Mouse (Mus musculus): ENCODE measurements around the gene Vamp8. TPM values are rescaled to one million over a fixed set of nuclear protein-coding genes. Genes with fewer than 3 reads are reported as not detected.

The Vamp8 gene
- polyA plus RNA-seq, 1 experiment from 2014 or later = 217 TPM

- Histone ChIP-seq H3K4me2 (ENCODE audit: low read depth, low read length) (peak overlapping the region; percentile 77), H3K4me3 (ENCODE audit: low read length) (peak overlapping the region; percentile 65), H3K4me1 (replicated peaks; ENCODE audit: control insufficient read depth, insufficient read depth, low read length) (peaks cover 24% of the 10 kb centered on the region), H3K9me3 (ENCODE audit: control insufficient read depth, low read length) (no peaks in the 10 kb centered on the region), H3K36me3 (ENCODE audit: control insufficient read depth, insufficient read depth, low read length) (peaks cover 10% of the 10 kb centered on the region), H3K27ac (ENCODE audit: low read length) (peak overlapping the region; percentile 98), H3K9ac (ENCODE audit: low read length) (peak overlapping the region; percentile 85), H3K27me3 (ENCODE audit: control insufficient read depth, insufficient read depth, low read depth, low read length) (no peaks in the 10 kb centered on the region)
- WGBS = 65% methylated on average over 6 of the region's 6 CpGs
- no peak for ATAC-seq (ENCODE audit: low read depth)
These were observed 1.6 kb downstream of the Vamp8 start for GRCm38 (mm10) chr6:72388791-72389329.

- Histone ChIP-seq H3K27ac (ENCODE audit: low read length) (no peak overlapping the region), H3K36me3 (ENCODE audit: control insufficient read depth, insufficient read depth, low read length) (peaks cover 10% of the 10 kb centered on the region), H3K27me3 (ENCODE audit: control insufficient read depth, insufficient read depth, low read depth, low read length) (no peaks in the 10 kb centered on the region), H3K4me2 (ENCODE audit: low read depth, low read length) (peak overlapping the region; percentile 77; the same call in 1 of the 2 replicates), H3K9ac (ENCODE audit: low read length) (no peak overlapping the region), H3K4me1 (replicated peaks; ENCODE audit: control insufficient read depth, insufficient read depth, low read length) (peaks cover 24% of the 10 kb centered on the region), H3K4me3 (ENCODE audit: low read length) (no peak overlapping the region), H3K9me3 (ENCODE audit: control insufficient read depth, low read length) (no peaks in the 10 kb centered on the region)
- 61% methylated on average over 10 of the region's 10 CpGs for WGBS
- ATAC-seq (ENCODE audit: low read depth) = no peak
These were observed 2.2 kb downstream of the Vamp8 start for GRCm38 (mm10) chr6:72388266-72388665.

- Histone ChIP-seq H3K4me3 (ENCODE audit: low read length) (no peak overlapping the region), H3K9me3 (ENCODE audit: control insufficient read depth, low read length) (no peaks in the 10 kb centered on the region), H3K36me3 (ENCODE audit: control insufficient read depth, insufficient read depth, low read length) (peaks cover 10% of the 10 kb centered on the region), H3K4me1 (replicated peaks; ENCODE audit: control insufficient read depth, insufficient read depth, low read length) (peaks cover 24% of the 10 kb centered on the region), H3K4me2 (ENCODE audit: low read depth, low read length) (no peak overlapping the region), H3K27me3 (ENCODE audit: control insufficient read depth, insufficient read depth, low read depth, low read length) (no peaks in the 10 kb centered on the region), H3K27ac (ENCODE audit: low read length) (no peak overlapping the region), H3K9ac (ENCODE audit: low read length) (no peak overlapping the region)
- WGBS = 87% methylated on average over 3 of the region's 3 CpGs
- ATAC-seq (ENCODE audit: low read depth) = no peak
These were observed 2.7 kb downstream of the Vamp8 start for GRCm38 (mm10) chr6:72387816-72388215.

DNA sequence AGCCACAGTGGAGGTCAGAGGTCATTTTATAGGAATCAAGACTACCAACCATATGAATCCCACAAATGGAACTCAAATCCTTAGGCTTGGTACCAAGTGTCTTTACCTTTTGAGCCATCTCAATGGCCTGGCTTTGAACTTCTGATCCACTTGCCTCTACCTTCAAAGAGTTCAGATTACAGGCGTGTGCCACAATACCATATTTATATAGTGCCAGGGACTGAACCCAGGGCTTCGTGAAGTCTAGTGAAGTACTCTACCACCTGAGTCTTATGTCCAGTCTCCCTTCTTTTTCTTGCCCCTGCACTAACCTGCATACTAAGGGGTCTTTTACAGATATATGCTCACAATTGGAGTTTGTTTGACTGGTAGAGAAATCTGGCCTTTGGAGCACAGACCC lies 3.9 kb downstream of the Vamp8 start:
- no peak for ATAC-seq (ENCODE audit: low read depth)
- H3K4me2 ChIP-seq (ENCODE audit: low read depth, low read length) = no peak overlapping the region
- H3K27ac ChIP-seq (ENCODE audit: low read length) = no peak overlapping the region
- no peak overlapping the region for H3K4me3 ChIP-seq (ENCODE audit: low read length)
- no peak overlapping the region for H3K9ac ChIP-seq (ENCODE audit: low read length)
- peaks cover 10% of the 10 kb centered on the region for H3K36me3 ChIP-seq (ENCODE audit: control insufficient read depth, insufficient read depth, low read length)
- peaks cover 24% of the 10 kb centered on the region for H3K4me1 ChIP-seq (replicated peaks; ENCODE audit: control insufficient read depth, insufficient read depth, low read length)
- H3K9me3 ChIP-seq (ENCODE audit: control insufficient read depth, low read length) = no peaks in the 10 kb centered on the region
- WGBS = 80% methylated on average over 2 of the region's 2 CpGs
- H3K27me3 ChIP-seq (ENCODE audit: control insufficient read depth, insufficient read depth, low read depth, low read length) = no peaks in the 10 kb centered on the region

DNA sequence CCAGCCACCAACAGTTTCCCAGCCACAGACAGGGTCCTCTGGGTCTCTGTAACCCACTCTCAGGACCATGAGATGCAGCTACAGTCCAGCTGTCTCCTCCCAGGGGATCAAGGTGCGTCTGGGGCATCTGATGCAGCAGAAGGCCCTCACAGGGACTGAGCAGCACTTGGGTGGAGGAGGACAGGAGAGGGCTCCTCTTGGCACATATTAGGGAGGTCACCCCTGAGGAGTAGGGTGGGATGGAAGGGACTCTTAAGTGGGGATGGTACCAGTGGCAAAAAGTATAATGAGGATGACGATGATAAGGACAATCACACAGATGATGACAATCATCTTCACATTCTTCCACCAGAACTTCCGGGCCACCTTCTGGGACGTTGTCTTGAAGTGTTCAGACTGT lies 5.2 kb downstream of the Vamp8 start:
- H3K36me3 ChIP-seq (ENCODE audit: control insufficient read depth, insufficient read depth, low read length) = peaks cover 10% of the 10 kb centered on the region
- H3K27ac ChIP-seq (ENCODE audit: low read length) = no peak overlapping the region
- no peaks in the 10 kb centered on the region for H3K27me3 ChIP-seq (ENCODE audit: control insufficient read depth, insufficient read depth, low read depth, low read length)
- ATAC-seq (ENCODE audit: low read depth) = no peak
- WGBS = 61% methylated on average over 4 of the region's 4 CpGs
- H3K4me2 ChIP-seq (ENCODE audit: low read depth, low read length) = no peak overlapping the region
- no peak overlapping the region for H3K9ac ChIP-seq (ENCODE audit: low read length)
- no peaks in the 10 kb centered on the region for H3K9me3 ChIP-seq (ENCODE audit: control insufficient read depth, low read length)
- H3K4me1 ChIP-seq (replicated peaks; ENCODE audit: control insufficient read depth, insufficient read depth, low read length) = peaks cover 16% of the 10 kb centered on the region
- H3K4me3 ChIP-seq (ENCODE audit: low read length) = no peak overlapping the region

DNA sequence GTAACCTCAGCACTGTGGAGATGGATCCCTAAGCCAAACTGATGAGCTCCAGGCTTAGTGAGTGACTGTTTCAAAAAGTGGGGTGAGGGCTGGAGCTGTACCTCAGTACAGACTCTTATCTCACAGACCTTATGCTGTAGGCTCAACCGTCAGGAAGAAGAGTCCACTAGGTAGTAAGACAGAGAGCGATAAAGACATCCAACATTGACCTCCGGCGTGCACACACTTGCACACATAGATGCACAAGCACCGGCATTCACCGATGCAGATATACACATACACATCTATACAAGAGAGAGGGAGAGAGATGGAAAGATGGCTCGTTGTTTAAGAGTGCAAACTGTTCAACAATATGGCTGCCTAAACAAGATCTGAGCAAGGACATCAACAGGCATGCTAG lies 6.6 kb downstream of the Vamp8 start:
- peaks cover 13% of the 10 kb centered on the region for H3K4me1 ChIP-seq (replicated peaks; ENCODE audit: control insufficient read depth, insufficient read depth, low read length)
- H3K9ac ChIP-seq (ENCODE audit: low read length) = no peak overlapping the region
- 91% methylated on average over 7 of the region's 7 CpGs for WGBS
- no peaks in the 10 kb centered on the region for H3K27me3 ChIP-seq (ENCODE audit: control insufficient read depth, insufficient read depth, low read depth, low read length)
- ATAC-seq (ENCODE audit: low read depth) = no peak
- H3K36me3 ChIP-seq (ENCODE audit: control insufficient read depth, insufficient read depth, low read length) = peaks cover 10% of the 10 kb centered on the region
- H3K27ac ChIP-seq (ENCODE audit: low read length) = no peak overlapping the region
- no peak overlapping the region for H3K4me3 ChIP-seq (ENCODE audit: low read length)
- H3K4me2 ChIP-seq (ENCODE audit: low read depth, low read length) = no peak overlapping the region
- H3K9me3 ChIP-seq (ENCODE audit: control insufficient read depth, low read length) = no peaks in the 10 kb centered on the region

DNA sequence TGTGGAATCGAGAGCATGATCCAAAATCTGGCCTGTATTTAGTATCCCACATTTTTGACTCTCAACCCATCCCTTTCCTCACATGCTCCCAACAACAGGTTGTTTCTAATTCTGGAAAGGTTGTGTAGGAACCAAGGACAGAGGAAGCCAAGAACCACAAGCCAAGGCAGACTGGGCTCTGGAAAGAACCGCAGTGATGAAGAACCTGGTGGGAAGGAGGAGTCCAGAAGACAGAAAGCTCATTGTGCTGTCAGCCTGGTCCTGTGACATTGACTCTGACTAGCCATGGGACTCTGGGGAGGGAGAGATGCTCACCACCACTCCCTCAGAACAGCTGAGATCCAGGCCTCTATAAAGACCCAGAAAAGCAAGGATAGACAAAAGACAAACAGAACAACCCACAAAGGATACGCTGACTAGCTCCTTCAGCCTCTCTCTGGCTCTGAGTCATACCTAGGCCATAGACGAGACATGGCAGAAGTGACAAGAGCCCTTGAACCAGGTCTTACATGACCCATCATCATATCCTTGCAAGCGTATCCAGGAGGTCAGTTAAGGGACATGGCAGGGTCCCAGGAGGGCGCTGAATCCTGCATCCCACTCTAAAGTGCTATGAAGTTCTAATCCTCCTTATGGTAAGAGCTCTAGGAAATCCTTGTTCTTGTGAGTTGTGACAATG lies 7.2 kb downstream of the Vamp8 start:
- Histone ChIP-seq H3K27me3 (ENCODE audit: control insufficient read depth, insufficient read depth, low read depth, low read length) (no peaks in the 10 kb centered on the region), H3K36me3 (ENCODE audit: control insufficient read depth, insufficient read depth, low read length) (peaks cover 10% of the 10 kb centered on the region), H3K9ac (ENCODE audit: low read length) (no peak overlapping the region), H3K4me3 (ENCODE audit: low read length) (no peak overlapping the region), H3K4me1 (replicated peaks; ENCODE audit: control insufficient read depth, insufficient read depth, low read length) (peaks cover 6% of the 10 kb centered on the region), H3K9me3 (ENCODE audit: control insufficient read depth, low read length) (no peaks in the 10 kb centered on the region), H3K4me2 (ENCODE audit: low read depth, low read length) (no peak overlapping the region), H3K27ac (ENCODE audit: low read length) (no peak overlapping the region)
- no peak for ATAC-seq (ENCODE audit: low read depth)
- 83% methylated on average over 6 of the region's 6 CpGs for WGBS

DNA sequence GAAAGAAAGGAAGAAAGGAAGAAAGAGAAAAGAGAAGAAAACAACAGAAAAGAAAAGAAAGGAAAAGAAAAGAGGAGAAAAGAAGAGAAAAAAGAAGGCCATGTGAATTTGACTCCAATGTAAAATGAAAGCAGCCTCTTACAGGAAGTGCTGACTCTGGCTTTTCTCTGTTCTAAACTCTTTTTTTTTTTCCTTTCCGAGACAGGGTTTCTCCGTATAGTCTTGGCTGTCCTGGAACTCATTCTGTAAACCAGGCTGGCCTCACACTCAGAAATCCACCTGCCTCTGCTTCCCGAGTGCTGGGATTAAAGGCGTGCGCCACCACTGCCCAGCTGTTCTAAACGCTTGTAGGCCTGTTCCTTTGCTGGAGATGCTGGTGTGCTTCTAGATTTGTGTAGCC lies 8.0 kb downstream of the Vamp8 start:
- 71% methylated on average over 6 of the region's 6 CpGs for WGBS
- no peak overlapping the region for H3K4me2 ChIP-seq (ENCODE audit: low read depth, low read length)
- no peak overlapping the region for H3K9ac ChIP-seq (ENCODE audit: low read length)
- peaks cover 2% of the 10 kb centered on the region; the same call in 1 of the 2 replicates for H3K4me1 ChIP-seq (replicated peaks; ENCODE audit: control insufficient read depth, insufficient read depth, low read length)
- H3K9me3 ChIP-seq (ENCODE audit: control insufficient read depth, low read length) = no peaks in the 10 kb centered on the region
- H3K27ac ChIP-seq (ENCODE audit: low read length) = no peak overlapping the region
- no peak overlapping the region for H3K4me3 ChIP-seq (ENCODE audit: low read length)
- H3K36me3 ChIP-seq (ENCODE audit: control insufficient read depth, insufficient read depth, low read length) = peaks cover 8% of the 10 kb centered on the region
- ATAC-seq (ENCODE audit: low read depth) = no peak
- H3K27me3 ChIP-seq (ENCODE audit: control insufficient read depth, insufficient read depth, low read depth, low read length) = no peaks in the 10 kb centered on the region

- WGBS = 1% methylated on average over 49 of the region's 49 CpGs
- peaks cover 5% of the 10 kb centered on the region for H3K36me3 ChIP-seq (ENCODE audit: control insufficient read depth, insufficient read depth, low read length)
- no peaks in the 10 kb centered on the region for H3K27me3 ChIP-seq (ENCODE audit: control insufficient read depth, insufficient read depth, low read depth, low read length)
- peak within 1 kb of the TSS; percentile 87 for H3K27ac ChIP-seq (ENCODE audit: low read length)
- peaks cover 2% of the 10 kb centered on the region; the same call in 1 of the 2 replicates for H3K4me1 ChIP-seq (replicated peaks; ENCODE audit: control insufficient read depth, insufficient read depth, low read length)
- peak within 1 kb of the TSS; percentile 70 for H3K4me3 ChIP-seq (ENCODE audit: low read length)
- peak; percentile 92 for ATAC-seq (ENCODE audit: low read depth)
- peak within 1 kb of the TSS; percentile 83 for H3K9ac ChIP-seq (ENCODE audit: low read length)
- no peaks in the 10 kb centered on the region for H3K9me3 ChIP-seq (ENCODE audit: control insufficient read depth, low read length)
- peak within 1 kb of the TSS; percentile 70 for H3K4me2 ChIP-seq (ENCODE audit: low read depth, low read length)
These were observed 10.3 kb downstream of the Vamp8 start, which contains the start of gene Vamp5 for GRCm38 (mm10) chr6:72380131-72380770. Gene Vamp5 (minus strand): TSS chr6:72380468.
